Mouse (Mus musculus): ENCODE data around the gene Micall1. TPM values are rescaled to one million over a fixed set of nuclear protein-coding genes. Genes with fewer than 3 reads are reported as not detected.

The Micall1 gene
- polyA plus RNA-seq, 1 experiment, result 20.7 TPM

GRCm38 (mm10) chr15:79152709-79153108, 44.0 kb downstream of the Micall1 start:
- Histone ChIP-seq H3K4me1 (ENCODE audit: control insufficient read depth, insufficient read depth, low read length) (no peaks in the 10 kb centered on the region), H3K4me3 (replicated peaks; ENCODE audit: control insufficient read depth, low read depth, low read length) (no peak overlapping the region), H3K27ac (ENCODE audit: control insufficient read depth, insufficient read depth, low read depth, low read length, poor library complexity) (no peak overlapping the region)
- no peak for TF ChIP-seq CTCF (IDR thresholded peaks at IDR 0.05; ENCODE audit: control insufficient read depth, insufficient read depth, low read length)
- no peak for TF ChIP-seq POLR2A (IDR thresholded peaks at IDR 0.05; ENCODE audit: borderline replicate concordance, control insufficient read depth, low read depth, low read length)
- 86% methylated on average over 6 of the region's 6 CpGs for WGBS

- Histone ChIP-seq H3K4me3 (replicated peaks; ENCODE audit: control insufficient read depth, low read depth, low read length) (no peak overlapping the region), H3K27ac (ENCODE audit: control insufficient read depth, insufficient read depth, low read depth, low read length, poor library complexity) (no peak overlapping the region), H3K4me1 (ENCODE audit: control insufficient read depth, insufficient read depth, low read length) (no peaks in the 10 kb centered on the region)
- TF ChIP-seq CTCF (IDR thresholded peaks at IDR 0.05; ENCODE audit: control insufficient read depth, insufficient read depth, low read length) (no peak), POLR2A (IDR thresholded peaks at IDR 0.05; ENCODE audit: borderline replicate concordance, control insufficient read depth, low read depth, low read length) (no peak)
- 28% methylated on average over 3 of the region's 3 CpGs for WGBS
Observed at GRCm38 (mm10) chr15:79155572-79155971, 46.9 kb downstream of the Micall1 start.

DNA sequence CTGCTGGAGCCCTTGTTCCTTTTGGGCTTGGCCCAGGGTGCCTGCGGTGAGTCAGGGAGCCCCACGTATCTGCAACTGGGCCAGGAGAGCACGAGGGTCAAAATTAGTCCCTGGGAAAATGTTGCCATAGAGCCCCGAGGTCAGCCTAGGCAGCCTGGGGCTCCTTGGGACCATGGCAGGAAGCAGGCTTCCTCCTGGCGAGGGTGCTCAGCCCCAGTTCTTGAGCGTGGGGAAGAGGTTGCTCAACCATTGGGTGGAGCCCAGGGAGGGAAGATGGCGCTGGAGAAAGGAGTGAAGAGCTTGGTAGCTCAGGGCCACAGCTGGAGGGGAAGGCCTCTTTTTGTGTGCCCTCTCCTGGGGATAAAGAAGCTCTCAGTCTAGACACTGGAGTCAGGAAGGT, 53.6 kb downstream of the Micall1 start:
- Histone ChIP-seq H3K4me3 (replicated peaks; ENCODE audit: control insufficient read depth, low read depth, low read length) (no peak overlapping the region), H3K4me1 (ENCODE audit: control insufficient read depth, insufficient read depth, low read length) (no peaks in the 10 kb centered on the region), H3K27ac (ENCODE audit: control insufficient read depth, insufficient read depth, low read depth, low read length, poor library complexity) (no peak overlapping the region)
- 22% methylated on average over 7 of the region's 7 CpGs for WGBS
- TF ChIP-seq POLR2A (IDR thresholded peaks at IDR 0.05; ENCODE audit: borderline replicate concordance, control insufficient read depth, low read depth, low read length) (no peak), CTCF (IDR thresholded peaks at IDR 0.05; ENCODE audit: control insufficient read depth, insufficient read depth, low read length) (no peak)

GRCm38 (mm10) chr15:79162822-79163221, 54.1 kb downstream of the Micall1 start:
- no peak for TF ChIP-seq CTCF (IDR thresholded peaks at IDR 0.05; ENCODE audit: control insufficient read depth, insufficient read depth, low read length)
- no peak for TF ChIP-seq POLR2A (IDR thresholded peaks at IDR 0.05; ENCODE audit: borderline replicate concordance, control insufficient read depth, low read depth, low read length)
- 46% methylated on average over 14 of the region's 14 CpGs for WGBS
- Histone ChIP-seq H3K4me1 (ENCODE audit: control insufficient read depth, insufficient read depth, low read length) (no peaks in the 10 kb centered on the region), H3K27ac (ENCODE audit: control insufficient read depth, insufficient read depth, low read depth, low read length, poor library complexity) (no peak overlapping the region), H3K4me3 (replicated peaks; ENCODE audit: control insufficient read depth, low read depth, low read length) (no peak overlapping the region)

DNA sequence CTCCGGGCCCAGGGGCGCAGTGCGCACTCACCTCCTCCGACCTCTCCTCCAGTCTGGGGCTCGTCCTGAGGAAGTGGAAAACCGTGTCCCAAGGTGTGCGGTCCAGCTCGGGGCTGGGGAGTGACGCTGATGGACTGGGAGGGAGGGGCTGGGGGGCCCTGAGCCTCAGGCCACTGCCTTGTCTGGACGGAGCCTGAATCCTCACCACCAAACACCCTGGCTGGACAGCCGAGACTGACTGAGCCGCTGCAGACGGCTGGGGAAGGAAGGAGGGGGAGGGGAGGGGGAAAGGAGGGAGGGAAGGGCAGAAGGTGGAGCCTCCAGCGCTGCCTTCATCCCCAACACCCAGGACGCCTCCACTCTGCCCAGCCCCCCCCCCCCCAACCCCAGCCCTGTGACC, 55.6 kb downstream of the Micall1 start:
- TF ChIP-seq CTCF (IDR thresholded peaks at IDR 0.05; ENCODE audit: control insufficient read depth, insufficient read depth, low read length) (no peak), POLR2A (IDR thresholded peaks at IDR 0.05; ENCODE audit: borderline replicate concordance, control insufficient read depth, low read depth, low read length) (no peak)
- no peak overlapping the region for H3K4me3 ChIP-seq (replicated peaks; ENCODE audit: control insufficient read depth, low read depth, low read length)
- H3K4me1 ChIP-seq (ENCODE audit: control insufficient read depth, insufficient read depth, low read length), result no peaks in the 10 kb centered on the region
- WGBS, result 9% methylated on average over 14 of the region's 15 CpGs
- H3K27ac ChIP-seq (ENCODE audit: control insufficient read depth, insufficient read depth, low read depth, low read length, poor library complexity), result no peak overlapping the region

DNA sequence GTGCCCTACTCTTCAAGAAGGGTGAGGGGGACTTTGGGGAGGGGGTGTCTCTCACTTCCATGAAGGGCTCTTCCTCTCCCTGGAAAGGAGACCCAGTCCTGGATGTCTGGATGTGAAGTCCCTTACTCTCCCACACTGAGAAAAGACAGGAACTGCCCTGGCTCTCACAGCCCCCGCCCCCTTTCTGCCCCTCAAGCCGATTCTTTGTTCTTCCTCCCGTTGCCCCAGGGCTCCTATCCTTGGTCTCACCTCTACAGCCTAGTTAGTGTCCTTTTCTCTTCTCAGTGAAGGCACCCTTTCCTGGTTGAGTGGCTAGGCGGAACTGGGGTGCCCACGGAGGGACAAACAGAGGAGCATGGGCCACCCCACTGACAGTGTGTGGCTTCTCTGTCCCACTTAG, 56.4 kb downstream of the Micall1 start, which contains the start of gene Sox10:
Sox10 (minus strand) TSS at position 101 of the 400 bp plus-strand sequence.
- no peak for TF ChIP-seq CTCF (IDR thresholded peaks at IDR 0.05; ENCODE audit: control insufficient read depth, insufficient read depth, low read length)
- no peak for TF ChIP-seq POLR2A (IDR thresholded peaks at IDR 0.05; ENCODE audit: borderline replicate concordance, control insufficient read depth, low read depth, low read length)
- Histone ChIP-seq H3K4me3 (replicated peaks; ENCODE audit: control insufficient read depth, low read depth, low read length) (no peak within 1 kb of the TSS), H3K4me1 (ENCODE audit: control insufficient read depth, insufficient read depth, low read length) (no peaks in the 10 kb centered on the region), H3K27ac (ENCODE audit: control insufficient read depth, insufficient read depth, low read depth, low read length, poor library complexity) (no peak within 1 kb of the TSS)
- WGBS, result 69% methylated on average over 5 of the region's 5 CpGs

DNA sequence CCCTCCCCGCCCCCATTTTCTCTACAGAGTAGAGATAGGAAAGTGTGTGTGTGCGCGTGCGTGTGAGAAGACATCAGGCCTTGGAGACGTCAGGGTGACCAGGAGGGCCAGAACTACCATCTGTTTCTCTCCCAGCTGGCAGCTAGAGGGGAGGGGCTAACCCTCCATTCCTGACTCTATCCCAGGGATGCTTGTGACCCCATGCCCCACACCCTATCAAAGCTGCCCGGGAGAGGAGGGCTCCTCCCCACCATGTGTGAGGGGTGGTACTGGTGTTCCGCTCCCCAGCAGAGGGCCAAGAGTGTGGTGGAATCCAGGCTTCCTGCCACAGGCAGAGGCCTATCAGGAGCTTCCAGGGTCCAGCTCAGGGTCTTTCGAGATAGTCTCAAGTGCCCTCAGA, 58.0 kb downstream of the Micall1 start:
- no peak for TF ChIP-seq POLR2A (IDR thresholded peaks at IDR 0.05; ENCODE audit: borderline replicate concordance, control insufficient read depth, low read depth, low read length)
- TF ChIP-seq CTCF (IDR thresholded peaks at IDR 0.05; ENCODE audit: control insufficient read depth, insufficient read depth, low read length), result no peak
- WGBS, result 71% methylated on average over 8 of the region's 8 CpGs
- Histone ChIP-seq H3K4me1 (ENCODE audit: control insufficient read depth, insufficient read depth, low read length) (no peaks in the 10 kb centered on the region), H3K27ac (ENCODE audit: control insufficient read depth, insufficient read depth, low read depth, low read length, poor library complexity) (no peak overlapping the region), H3K4me3 (replicated peaks; ENCODE audit: control insufficient read depth, low read depth, low read length) (no peak overlapping the region)

DNA sequence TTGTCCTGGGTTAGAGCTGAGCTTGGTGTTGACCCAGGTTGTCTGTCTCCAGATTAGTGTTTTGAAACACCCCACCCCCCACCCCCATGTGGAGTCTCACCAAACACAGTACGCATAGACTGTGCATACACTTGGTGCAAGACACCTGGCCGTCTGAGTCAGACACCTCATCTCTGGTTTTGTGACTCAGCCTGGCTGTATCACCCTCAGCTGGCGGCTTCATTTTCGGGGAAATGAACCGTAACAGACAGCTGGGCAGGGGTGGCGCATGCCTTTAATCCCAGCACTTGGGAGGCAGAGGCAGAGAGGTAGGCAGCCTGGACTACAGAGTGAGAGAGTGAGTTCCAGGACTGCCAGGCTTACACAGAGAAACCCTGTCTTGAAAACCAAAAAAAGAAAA, 68.2 kb downstream of the Micall1 start:
- TF ChIP-seq POLR2A (IDR thresholded peaks at IDR 0.05; ENCODE audit: borderline replicate concordance, control insufficient read depth, low read depth, low read length), result no peak
- TF ChIP-seq CTCF (IDR thresholded peaks at IDR 0.05; ENCODE audit: control insufficient read depth, insufficient read depth, low read length), result no peak
- 60% methylated on average over 6 of the region's 6 CpGs for WGBS
- no peak overlapping the region for H3K27ac ChIP-seq (ENCODE audit: control insufficient read depth, insufficient read depth, low read depth, low read length, poor library complexity)
- no peak overlapping the region for H3K4me3 ChIP-seq (replicated peaks; ENCODE audit: control insufficient read depth, low read depth, low read length)
- H3K4me1 ChIP-seq (ENCODE audit: control insufficient read depth, insufficient read depth, low read length), result no peaks in the 10 kb centered on the region

DNA sequence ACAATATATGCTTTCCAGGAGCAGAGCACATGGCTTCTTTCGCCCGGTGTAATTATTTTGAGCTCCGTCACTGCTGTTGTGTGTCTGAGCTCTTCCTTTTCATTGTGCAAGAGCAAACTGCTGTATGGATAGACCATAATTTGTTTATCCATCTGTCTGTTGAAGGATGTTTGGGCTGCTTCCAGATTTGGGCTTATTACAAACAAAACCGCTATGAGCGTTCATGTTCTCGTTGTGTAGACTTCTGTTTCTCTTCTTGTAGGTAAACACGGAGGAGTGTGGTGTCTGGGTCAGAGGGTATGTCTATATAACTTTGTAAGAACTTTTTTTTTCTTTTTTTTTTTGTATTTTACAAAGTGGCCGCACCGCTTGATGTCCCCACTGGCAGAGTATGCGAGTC, 76.5 kb downstream of the Micall1 start:
- 79% methylated on average over 10 of the region's 10 CpGs for WGBS
- no peak for TF ChIP-seq CTCF (IDR thresholded peaks at IDR 0.05; ENCODE audit: control insufficient read depth, insufficient read depth, low read length)
- no peak for TF ChIP-seq POLR2A (IDR thresholded peaks at IDR 0.05; ENCODE audit: borderline replicate concordance, control insufficient read depth, low read depth, low read length)
- Histone ChIP-seq H3K4me3 (replicated peaks; ENCODE audit: control insufficient read depth, low read depth, low read length) (no peak overlapping the region), H3K4me1 (ENCODE audit: control insufficient read depth, insufficient read depth, low read length) (no peaks in the 10 kb centered on the region), H3K27ac (ENCODE audit: control insufficient read depth, insufficient read depth, low read depth, low read length, poor library complexity) (no peak overlapping the region)

Other genes starting within 250 kb of the Micall1 start
- gene Gga1, start 231.7 kb upstream of the Micall1 start, polyA plus RNA-seq (2011; ENCODE audit: insufficient read depth, insufficient read length, low replicate concordance, missing spikeins), result 25.8 and 55.3 TPM in 2 replicates
- gene Gm49510, start 209.2 kb upstream of the Micall1 start, polyA plus RNA-seq (2011; ENCODE audit: insufficient read depth, insufficient read length, low replicate concordance, missing spikeins), result not detected in 2 replicates
- 18.9 and 63.2 TPM in 2 replicates for gene Sh3bp1, start 209.1 kb upstream of the Micall1 start, polyA plus RNA-seq (2011; ENCODE audit: insufficient read depth, insufficient read length, low replicate concordance, missing spikeins)
- gene Pdxp, start 195.0 kb upstream of the Micall1 start, polyA plus RNA-seq (2011; ENCODE audit: insufficient read depth, insufficient read length, low replicate concordance, missing spikeins), result 5.7 and 8.0 TPM in 2 replicates
- gene Lgals1, start 182.2 kb upstream of the Micall1 start, polyA plus RNA-seq (2011; ENCODE audit: insufficient read depth, insufficient read length, low replicate concordance, missing spikeins), result 75.3 and 222 TPM in 2 replicates
- 14.6 and 30.5 TPM in 2 replicates for gene Nol12, start 174.0 kb upstream of the Micall1 start, polyA plus RNA-seq (2011; ENCODE audit: insufficient read depth, insufficient read length, low replicate concordance, missing spikeins)
- 17.0 and 32.9 TPM in 2 replicates for gene Triobp, start 161.2 kb upstream of the Micall1 start, polyA plus RNA-seq (2011; ENCODE audit: insufficient read depth, insufficient read length, low replicate concordance, missing spikeins)
- 30.4 and 32.4 TPM in 2 replicates for gene H1f0, start 80.4 kb upstream of the Micall1 start, polyA plus RNA-seq (2011; ENCODE audit: insufficient read depth, insufficient read length, low replicate concordance, missing spikeins)
- gene Galr3, start 67.0 kb upstream of the Micall1 start, polyA plus RNA-seq (2011; ENCODE audit: insufficient read depth, insufficient read length, low replicate concordance, missing spikeins), result not detected in 2 replicates
- 27.1 and 43.4 TPM in 2 replicates for gene Ankrd54, start 46.0 kb upstream of the Micall1 start, polyA plus RNA-seq (2011; ENCODE audit: insufficient read depth, insufficient read length, low replicate concordance, missing spikeins)
- gene Eif3l, start 33.7 kb upstream of the Micall1 start, polyA plus RNA-seq (2011; ENCODE audit: insufficient read depth, insufficient read length, low replicate concordance, missing spikeins), result 60.7 and 112 TPM in 2 replicates
- 72.8 and 74.0 TPM in 2 replicates for gene Polr2f, start 32.1 kb downstream of the Micall1 start, polyA plus RNA-seq (2011; ENCODE audit: insufficient read depth, insufficient read length, low replicate concordance, missing spikeins)
- gene 1700088E04Rik, start 32.4 kb downstream of the Micall1 start, polyA plus RNA-seq (2011; ENCODE audit: insufficient read depth, insufficient read length, low replicate concordance, missing spikeins), result not detected in 2 replicates
- gene Sox10, start 56.3 kb downstream of the Micall1 start, polyA plus RNA-seq (2011; ENCODE audit: insufficient read depth, insufficient read length, low replicate concordance, missing spikeins), result not detected in 2 replicates
- 6.2 and 13.6 TPM in 2 replicates for gene Pick1, start 120.3 kb downstream of the Micall1 start, polyA plus RNA-seq (2011; ENCODE audit: insufficient read depth, insufficient read length, low replicate concordance, missing spikeins)
- not detected in 2 replicates for gene Gm49486, start 120.5 kb downstream of the Micall1 start, polyA plus RNA-seq (2011; ENCODE audit: insufficient read depth, insufficient read length, low replicate concordance, missing spikeins)
- not detected in 2 replicates for gene Slc16a8, start 145.9 kb downstream of the Micall1 start, polyA plus RNA-seq (2011; ENCODE audit: insufficient read depth, insufficient read length, low replicate concordance, missing spikeins)
- gene Baiap2l2, start 176.6 kb downstream of the Micall1 start, polyA plus RNA-seq (2011; ENCODE audit: insufficient read depth, insufficient read length, low replicate concordance, missing spikeins), result not detected in 2 replicates
- gene Pla2g6, start 219.5 kb downstream of the Micall1 start, polyA plus RNA-seq (2011; ENCODE audit: insufficient read depth, insufficient read length, low replicate concordance, missing spikeins), result 8.3 and 13.0 TPM in 2 replicates
- gene Maff, start 237.7 kb downstream of the Micall1 start, polyA plus RNA-seq (2011; ENCODE audit: insufficient read depth, insufficient read length, low replicate concordance, missing spikeins), result 0.50 and 3.6 TPM in 2 replicates

Measured in bone marrow, adult 2 months (tissue).